Mouse (Mus musculus) small intestine, adult 2 months (tissue): ENCODE results near the gene Timm10b. TPM values are rescaled to one million over a fixed set of nuclear protein-coding genes. Genes with fewer than 3 reads are reported as not detected.

Experiments
- H3K27ac ChIP-seq: fragments of 200-500 bp; 2 replicates; pipeline ENCODE4 v1.5.1; 2012; ENCODE audit warnings: low read depth, low read length, control low read depth, inconsistent platforms; ENCODE audit not compliant: insufficient read depth
- H3K27me3 ChIP-seq: fragments of 200-500 bp; 2 replicates; pipeline ENCODE4 v1.6.1; 2012; ENCODE audit warnings: mild to moderate bottlenecking, moderate library complexity, low read length, inconsistent platforms; ENCODE audit not compliant: control insufficient read depth, insufficient read depth
- H3K36me3 ChIP-seq: fragments of 200-500 bp; 2 replicates; pipeline ENCODE4 v1.6.1; 2012; ENCODE audit warnings: mild to moderate bottlenecking, low read length, control low read depth, inconsistent platforms; ENCODE audit not compliant: control insufficient read depth, insufficient read depth
- H3K4me1 ChIP-seq: fragments of 200-500 bp; 2 replicates; pipeline ENCODE4 v1.6.1; 2012; ENCODE audit warnings: low read length, inconsistent platforms, mixed read lengths; ENCODE audit not compliant: control insufficient read depth, insufficient read depth, insufficient read length
- H3K4me3 ChIP-seq: fragments of 200-500 bp; 2 replicates; pipeline ENCODE4 v1.5.1; 2012; ENCODE audit warnings: low read depth, mild to moderate bottlenecking, control low read depth, inconsistent platforms, low read length, moderate library complexity
- CTCF ChIP-seq: fragments of 200-500 bp; IDR thresholded peaks from 2 replicates; pipeline ENCODE4 v1.5.1; 2012; ENCODE audit warnings: low read depth, mild to moderate bottlenecking, control low read depth, inconsistent platforms, low read length, moderate library complexity, mixed read lengths; ENCODE audit not compliant: insufficient replicate concordance, insufficient read length; ENCODE audit errors: extremely low read depth
- POLR2A ChIP-seq: fragments of 200-500 bp; IDR thresholded peaks from 2 replicates; pipeline ENCODE4 v1.6.1; 2012; ENCODE audit warnings: low read depth, mild to moderate bottlenecking, control low read depth, inconsistent platforms, low read length, moderate library complexity
- WGBS: fragments of 180-500 bp; shearing (Covaris S2); methylation state at CpG from one replicate; pipeline ENCODE4 v1.1.7; 2018; 5-methylcytosine and 5-hydroxymethylcytosine counted together
- polyA plus RNA-seq: library from polyadenylated mRNA; depleted of rRNA; stranded (reverse); fragments of >200 nt; gene quantifications from 2 replicates; pipeline ENCODE4 v1.2.3, GENCODE M21; 2012

The Timm10b gene
- polyA plus RNA-seq, 1 experiment = 142 TPM

DNA sequence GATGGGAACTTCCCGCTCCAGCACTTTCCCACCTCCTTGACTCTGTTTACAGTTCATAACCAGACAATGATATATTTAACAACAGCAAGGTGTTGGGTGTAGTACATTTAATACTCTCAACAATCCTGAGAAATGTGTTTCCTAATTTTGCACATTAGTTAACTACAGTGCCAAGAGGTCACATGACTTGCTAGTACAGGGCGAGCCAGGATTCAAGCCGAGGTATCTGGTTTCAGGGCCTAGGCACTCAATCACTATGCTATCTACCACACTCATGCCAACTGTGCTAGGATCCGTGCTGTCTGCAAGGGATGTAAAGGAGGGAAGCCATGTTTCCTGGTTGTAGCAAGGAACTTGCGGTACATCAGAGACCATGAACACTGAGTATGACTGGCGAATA lies 23.3 kb upstream of the Timm10b start:
- Histone ChIP-seq H3K27me3 (no peaks in the 10 kb centered on the region), H3K36me3 (peaks cover 6% of the 10 kb centered on the region; the same call in 1 of the 2 replicates)
- TF ChIP-seq CTCF = no peak
- TF ChIP-seq POLR2A = no peak

DNA sequence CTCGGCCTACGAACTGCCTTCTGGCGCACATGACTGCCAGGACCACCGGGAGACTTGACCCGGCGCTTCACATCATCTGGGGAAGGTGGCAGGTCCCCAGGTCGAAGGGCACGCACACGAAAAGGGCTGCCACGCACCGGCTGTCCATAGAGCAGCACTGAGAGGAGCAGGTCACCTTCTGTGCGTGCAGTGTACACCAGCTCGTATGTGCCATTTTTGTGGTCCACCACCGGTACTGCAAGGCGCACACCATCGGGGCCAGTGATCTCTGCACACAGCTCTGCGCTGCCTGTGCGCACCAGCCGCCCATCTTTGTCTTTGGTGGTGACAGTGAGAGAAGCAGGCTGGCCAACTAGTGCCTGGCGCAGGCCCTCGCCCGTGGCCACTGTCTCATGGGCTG lies 22.0 kb upstream of the Timm10b start:
- no peak overlapping the region for H3K4me3 ChIP-seq
- H3K27ac ChIP-seq = no peak overlapping the region
- H3K27me3 ChIP-seq = no peaks in the 10 kb centered on the region
- H3K36me3 ChIP-seq = peaks cover 5% of the 10 kb centered on the region; the same call in 1 of the 2 replicates
- 95% methylated on average over 22 of the region's 22 CpGs for WGBS
- no peaks in the 10 kb centered on the region for H3K4me1 ChIP-seq
- TF ChIP-seq CTCF = no peak
- no peak for TF ChIP-seq POLR2A

More for the DNA sequence above, 23.3 kb upstream of the Timm10b start:
- Histone ChIP-seq H3K4me3 (no peak overlapping the region), H3K27ac (no peak overlapping the region), H3K4me1 (no peaks in the 10 kb centered on the region)
- 82% methylated on average over 6 of the region's 6 CpGs for WGBS

DNA sequence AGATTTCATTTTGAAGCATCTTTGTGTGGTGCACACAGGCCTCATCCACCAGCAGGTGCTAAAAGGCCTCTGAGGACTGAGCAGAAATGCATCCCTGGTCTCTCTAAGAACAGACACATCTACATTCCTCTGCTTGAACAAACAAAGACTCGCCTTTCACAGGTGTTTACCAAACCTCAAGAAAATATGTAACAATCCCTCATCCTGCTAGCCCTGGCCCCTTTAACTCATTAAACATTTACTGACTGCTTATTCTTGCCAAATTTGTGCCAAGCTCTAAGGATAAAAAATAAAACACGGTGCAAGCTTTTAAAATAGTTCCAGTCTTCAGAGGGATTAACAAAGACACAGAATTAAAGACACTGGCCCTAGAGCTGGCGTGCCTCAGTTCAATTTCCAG lies 20.2 kb upstream of the Timm10b start:
- H3K27me3 ChIP-seq = no peaks in the 10 kb centered on the region
- no peak for TF ChIP-seq POLR2A
- no peak for TF ChIP-seq CTCF
- no peaks in the 10 kb centered on the region for H3K4me1 ChIP-seq
- H3K4me3 ChIP-seq = no peak overlapping the region
- H3K27ac ChIP-seq = no peak overlapping the region
- peaks cover 5% of the 10 kb centered on the region for H3K36me3 ChIP-seq
- WGBS = 52% methylated on average over 3 of the region's 3 CpGs

DNA sequence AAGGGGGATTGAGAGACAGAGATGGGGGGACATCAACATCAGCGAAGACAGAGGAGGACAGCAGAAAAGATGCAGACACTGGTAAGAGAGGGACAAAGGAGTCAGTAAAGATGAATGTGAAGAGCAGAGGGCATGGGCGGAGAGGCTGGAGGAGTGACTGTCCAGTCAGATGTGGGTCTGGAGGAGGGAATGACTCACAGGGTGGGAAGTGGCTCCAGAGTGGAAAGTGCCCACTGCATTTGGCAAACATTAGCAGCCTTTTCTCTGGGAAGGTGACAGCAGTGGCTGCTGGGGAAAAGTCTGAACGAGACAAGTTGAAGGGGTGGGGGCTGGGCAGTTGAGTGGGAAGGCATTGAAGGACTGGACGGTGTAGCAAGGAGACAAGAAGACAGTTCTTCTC lies 18.8 kb upstream of the Timm10b start:
- Histone ChIP-seq H3K27me3 (no peaks in the 10 kb centered on the region), H3K36me3 (peaks cover 7% of the 10 kb centered on the region; the same call in 1 of the 2 replicates), H3K27ac (no peak overlapping the region), H3K4me3 (no peak overlapping the region), H3K4me1 (no peaks in the 10 kb centered on the region)
- no peak for TF ChIP-seq POLR2A
- TF ChIP-seq CTCF = no peak
- WGBS = 73% methylated on average over 4 of the region's 4 CpGs

DNA sequence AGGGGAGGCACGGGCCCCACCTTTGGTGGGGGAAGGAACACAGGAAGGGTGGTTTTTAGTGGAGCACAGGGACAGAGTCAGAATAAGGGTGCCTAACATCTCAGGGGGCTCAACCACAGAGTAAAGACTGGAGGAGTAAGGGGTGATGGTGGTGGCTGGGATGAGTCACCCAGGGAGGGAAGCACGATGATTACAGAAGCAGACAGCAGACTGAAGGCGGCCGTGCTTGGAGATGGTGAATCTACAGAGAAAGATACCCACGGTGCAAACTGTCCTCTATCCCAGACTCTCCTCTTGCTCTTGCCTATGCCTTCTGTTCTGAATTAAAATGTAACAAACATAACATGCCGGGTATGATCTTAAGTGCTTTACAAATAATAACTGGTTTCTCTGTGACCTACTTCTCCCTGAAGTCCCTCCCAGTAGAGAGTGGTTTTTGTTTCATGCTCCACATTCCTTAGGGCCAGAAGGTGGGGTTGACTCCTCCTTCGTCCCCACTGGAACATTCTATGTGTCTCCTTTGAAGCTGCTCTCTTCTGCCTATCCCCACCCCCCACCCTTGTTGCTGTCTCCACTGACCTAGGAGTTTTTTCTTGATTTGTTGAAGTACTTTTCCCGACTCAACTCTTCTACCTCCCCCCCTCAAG lies 18.1 kb upstream of the Timm10b start:
- WGBS = 63% methylated on average over 8 of the region's 8 CpGs

DNA sequence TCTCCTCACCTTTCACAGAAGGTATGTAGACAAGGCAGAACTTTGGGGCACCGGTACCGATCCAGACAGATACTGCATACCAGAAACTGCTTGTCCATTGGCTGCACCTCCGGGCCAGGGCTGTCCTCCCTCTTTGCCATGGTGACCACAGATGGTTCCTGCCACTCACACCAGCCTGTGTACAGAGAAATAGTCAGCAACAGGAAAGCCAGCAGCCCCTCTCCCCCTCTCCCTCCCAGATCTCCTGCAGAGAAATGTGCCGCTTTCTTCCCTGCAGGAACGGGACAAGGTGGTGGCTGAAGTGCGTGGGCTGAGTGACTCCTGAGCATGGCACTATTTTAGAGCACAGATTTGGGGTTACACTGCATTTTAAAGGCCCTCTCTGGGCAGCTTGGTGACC lies 14.5 kb upstream of the Timm10b start:
- peaks cover 4% of the 10 kb centered on the region; the same call in 1 of the 2 replicates for H3K36me3 ChIP-seq
- 90% methylated on average over 6 of the region's 6 CpGs for WGBS
- H3K27ac ChIP-seq = no peak overlapping the region
- H3K27me3 ChIP-seq = no peaks in the 10 kb centered on the region
- no peak overlapping the region for H3K4me3 ChIP-seq
- no peak for TF ChIP-seq CTCF
- no peak for TF ChIP-seq POLR2A
- peaks cover 2% of the 10 kb centered on the region; the same call in 1 of the 2 replicates for H3K4me1 ChIP-seq

More for the DNA sequence above, 18.1 kb upstream of the Timm10b start:
- H3K4me3 ChIP-seq = no peak overlapping the region
- no peaks in the 10 kb centered on the region for H3K27me3 ChIP-seq
- no peak overlapping the region for H3K27ac ChIP-seq
- H3K4me1 ChIP-seq = no peaks in the 10 kb centered on the region
- peaks cover 7% of the 10 kb centered on the region; the same call in 1 of the 2 replicates for H3K36me3 ChIP-seq
- no peak for TF ChIP-seq POLR2A
- TF ChIP-seq CTCF = no peak

DNA sequence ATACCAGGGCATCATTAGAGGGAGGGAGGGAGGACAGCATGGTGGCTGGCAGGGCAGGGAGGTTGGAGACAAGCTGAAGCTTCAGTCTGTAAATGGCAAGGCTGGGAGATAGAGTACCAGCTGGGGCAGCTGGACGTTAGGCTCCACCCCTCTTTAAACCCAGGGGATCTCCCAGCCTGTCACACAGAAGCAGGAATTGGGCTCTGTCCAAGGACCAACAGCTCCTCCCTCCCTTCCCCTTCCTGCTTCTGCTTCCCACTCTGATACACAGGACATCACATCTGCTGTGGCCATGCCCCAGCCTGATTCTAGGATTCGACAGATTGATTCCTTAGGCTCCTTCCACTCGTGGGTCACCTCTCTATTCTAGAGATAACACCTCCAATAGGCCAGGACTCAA lies 11.2 kb upstream of the Timm10b start:
- no peak overlapping the region for H3K4me3 ChIP-seq
- H3K27me3 ChIP-seq = no peaks in the 10 kb centered on the region; the same call in 1 of the 2 replicates
- no peak overlapping the region for H3K27ac ChIP-seq
- WGBS = 13% methylated on average over 3 of the region's 3 CpGs
- TF ChIP-seq POLR2A = no peak
- no peak for TF ChIP-seq CTCF
- peaks cover 4% of the 10 kb centered on the region; the same call in 1 of the 2 replicates for H3K36me3 ChIP-seq
- peaks cover 2% of the 10 kb centered on the region; the same call in 1 of the 2 replicates for H3K4me1 ChIP-seq
